Mouse (Mus musculus) embryonic facial prominence, embryonic 12.5 days (tissue): ENCODE measurements around the gene Tcte3. TPM values are rescaled to one million over a fixed set of nuclear protein-coding genes. Genes with fewer than 3 reads are reported as not detected.
"Not testable (repeated sequence)": the region's sequence is repeated elsewhere in the genome, so short reads cannot be mapped to it uniquely, and the experiment has no call there.

Experiments used
- ATAC-seq: fragments of 200-750 bp; cut with Nextera tagmentation; 2 replicates; pipeline ENCODE4 v1.8.0; 2017; ENCODE audit not compliant: insufficient number of reproducible peaks, insufficient read depth, low FRiP score, low TSS enrichment
- H3K27ac ChIP-seq: fragments of 300-500 bp; sonication (generic); 2 replicates; pipeline ENCODE4 v1.5.1; 2016; ENCODE audit warnings: mild to moderate bottlenecking
- H3K27me3 ChIP-seq: fragments of 300-500 bp; sonication (generic); 2 replicates; pipeline ENCODE4 v1.6.1; 2016; ENCODE audit warnings: mild to moderate bottlenecking, moderate library complexity
- H3K36me3 ChIP-seq: fragments of 300-500 bp; sonication (generic); 2 replicates; pipeline ENCODE4 v1.6.1; 2016; ENCODE audit warnings: mild to moderate bottlenecking
- H3K4me1 ChIP-seq: fragments of 300-500 bp; sonication (generic); 2 replicates; pipeline ENCODE4 v1.6.1; 2016
- H3K4me2 ChIP-seq: fragments of 300-500 bp; sonication (generic); replicated peaks from 2 replicates; pipeline ENCODE4 v1.6.1; 2016; ENCODE audit warnings: mild to moderate bottlenecking, moderate library complexity
- H3K4me3 ChIP-seq: fragments of 300-500 bp; sonication (generic); 2 replicates; pipeline ENCODE4 v1.5.1; 2016; ENCODE audit warnings: mild to moderate bottlenecking
- H3K9ac ChIP-seq: fragments of 300-500 bp; sonication (generic); 2 replicates; pipeline ENCODE4 v1.6.1; 2016; ENCODE audit warnings: mild to moderate bottlenecking, moderate library complexity
- H3K9me3 ChIP-seq: fragments of 300-500 bp; sonication (generic); 2 replicates; pipeline ENCODE4 v1.6.1; 2016; ENCODE audit warnings: mild to moderate bottlenecking, moderate library complexity
- WGBS: fragments of 180-500 bp; shearing (Covaris S2); methylation state at CpG from one replicate; pipeline ENCODE4 v1.1.7; 2016; 5-methylcytosine and 5-hydroxymethylcytosine counted together
- polyA plus RNA-seq: library from polyadenylated mRNA; unstranded; fragments of >200 nt; fragmentation: Nextera tagmentation; extraction: Ambion mirVana; gene quantifications from 2 replicates; pipeline ENCODE4 v1.2.1, GENCODE M21; 2016

Gene Tcte3
- polyA plus RNA-seq, 1 experiment from 2014 or later: not detected

- not testable (repeated sequence) for H3K4me2 ChIP-seq, H3K9ac ChIP-seq, H3K27me3 ChIP-seq, H3K4me3 ChIP-seq, H3K27ac ChIP-seq, H3K9me3 ChIP-seq, H3K36me3 ChIP-seq, H3K4me1 ChIP-seq
- no CpG with 5 or more reads among the region's 60 CpGs for WGBS
- ATAC-seq: peak; percentile 96
Measured at GRCm38 (mm10) chr17:14978362-14979038, 62.8 kb downstream of the Tcte3 start, which contains the start of the genes 9030025P20Rik and Gm3417. Gene 9030025P20Rik (plus strand): TSS chr17:14978468. Gene Gm3417 (minus strand): TSS chr17:14978790.

- ATAC-seq, H3K4me3 ChIP-seq: not testable (repeated sequence)
- 2% methylated on average over 4 of the region's 7 CpGs for WGBS
Measured at GRCm38 (mm10) chr17:14977718-14978361, 63.4 kb downstream of the Tcte3 start.

More at GRCm38 (mm10) chr17:14977718-14978361, 63.4 kb downstream of the Tcte3 start:
- H3K9me3 ChIP-seq, H3K36me3 ChIP-seq, H3K27me3 ChIP-seq, H3K4me1 ChIP-seq, H3K4me2 ChIP-seq, H3K27ac ChIP-seq, H3K9ac ChIP-seq: not testable (repeated sequence)

Other genes with a start within 250 kb of the Tcte3 start
- gene Wdr27, start 98.3 kb downstream of the Tcte3 start, polyA plus RNA-seq: 4.7 and 5.8 TPM in 2 replicates
- 30.7 and 33.3 TPM in 2 replicates for gene 1600012H06Rik, start 98.3 kb downstream of the Tcte3 start, polyA plus RNA-seq
- 34.3 and 34.7 TPM in 2 replicates for gene Phf10, start 80.2 kb downstream of the Tcte3 start, polyA plus RNA-seq
- 11.1 and 12.2 TPM in 2 replicates for gene 9030025P20Rik, start 63.0 kb downstream of the Tcte3 start, polyA plus RNA-seq
- gene Gm3417, start 62.7 kb downstream of the Tcte3 start, polyA plus RNA-seq: not detected in 2 replicates
- gene Gm3435, start 31.3 kb downstream of the Tcte3 start, polyA plus RNA-seq: 6.7 and 7.2 TPM in 2 replicates
- gene Ermard, start 280 bp downstream of the Tcte3 start, polyA plus RNA-seq: 101 and 107 TPM in 2 replicates
- gene Gm3448, start within 50 bp of the Tcte3 start, polyA plus RNA-seq: 4.4 and 4.8 TPM in 2 replicates